Mouse (Mus musculus) ovary, adult 18-20 months (tissue): Measurements from ENCODE around the gene Clstn3.
"Not testable (repeated sequence)": the region's sequence is repeated elsewhere in the genome, so short reads cannot be mapped to it uniquely, and the experiment has no call there.

Experiments used
- DNase-seq: peaks from one replicate; pipeline ENCODE4 v3.0.0; 2022; ENCODE audit warnings: low spot score, mixed read lengths

Gene Clstn3

GRCm38 (mm10) chr6:124448186-124448852 lies 16.3 kb downstream of the Clstn3 start:
- no peak for DNase-seq

- DNase-seq, result no peak
Measured at GRCm38 (mm10) chr6:124447356-124447755, 17.2 kb downstream of the Clstn3 start.

GRCm38 (mm10) chr6:124446459-124446858 lies 18.1 kb downstream of the Clstn3 start:
- DNase-seq, result no peak

- no peak for DNase-seq
Measured at GRCm38 (mm10) chr6:124446024-124446423, 18.6 kb downstream of the Clstn3 start.

DNA sequence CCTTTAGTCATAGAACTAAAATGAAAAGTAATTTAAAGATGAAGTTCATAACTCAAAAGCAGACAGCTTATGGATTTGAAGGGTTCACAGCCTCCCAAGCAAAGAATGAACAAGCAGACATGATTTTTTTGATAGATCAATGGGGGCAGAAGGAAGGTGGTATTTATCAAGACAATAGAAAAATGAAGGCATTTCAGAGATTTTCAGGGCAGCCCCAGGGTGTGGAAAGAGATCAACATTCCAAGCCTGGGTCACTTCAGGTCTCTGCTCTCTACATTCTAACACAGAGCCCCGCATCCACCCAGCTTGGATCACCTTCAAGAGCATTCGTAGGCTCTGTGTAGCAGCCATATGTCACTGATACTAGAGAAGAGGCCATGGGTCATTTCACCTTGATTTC lies 21.3 kb downstream of the Clstn3 start:
- DNase-seq, result no peak

DNA sequence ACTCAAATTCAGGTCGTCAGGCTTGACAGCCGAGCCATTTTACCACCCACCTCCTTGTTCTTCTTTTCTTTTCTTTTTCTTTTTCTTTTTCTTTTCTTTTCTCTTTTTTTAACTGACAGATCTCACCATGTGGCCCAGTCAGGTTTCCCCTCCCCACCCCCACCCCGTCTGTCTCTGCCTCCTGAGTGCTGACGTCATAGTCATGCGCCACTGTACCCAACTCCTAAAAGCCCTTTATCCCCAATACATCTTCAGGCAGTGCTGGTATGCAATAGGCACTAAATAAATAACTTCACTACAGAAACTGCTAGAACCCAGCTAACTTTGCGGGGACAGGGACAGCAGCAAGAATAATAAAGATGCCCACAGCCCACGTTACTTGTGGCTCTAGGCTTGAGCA lies 28.3 kb downstream of the Clstn3 start:
- no peak for DNase-seq

- DNase-seq, result no peak
Measured at GRCm38 (mm10) chr6:124435173-124435572, 29.4 kb downstream of the Clstn3 start.

DNA sequence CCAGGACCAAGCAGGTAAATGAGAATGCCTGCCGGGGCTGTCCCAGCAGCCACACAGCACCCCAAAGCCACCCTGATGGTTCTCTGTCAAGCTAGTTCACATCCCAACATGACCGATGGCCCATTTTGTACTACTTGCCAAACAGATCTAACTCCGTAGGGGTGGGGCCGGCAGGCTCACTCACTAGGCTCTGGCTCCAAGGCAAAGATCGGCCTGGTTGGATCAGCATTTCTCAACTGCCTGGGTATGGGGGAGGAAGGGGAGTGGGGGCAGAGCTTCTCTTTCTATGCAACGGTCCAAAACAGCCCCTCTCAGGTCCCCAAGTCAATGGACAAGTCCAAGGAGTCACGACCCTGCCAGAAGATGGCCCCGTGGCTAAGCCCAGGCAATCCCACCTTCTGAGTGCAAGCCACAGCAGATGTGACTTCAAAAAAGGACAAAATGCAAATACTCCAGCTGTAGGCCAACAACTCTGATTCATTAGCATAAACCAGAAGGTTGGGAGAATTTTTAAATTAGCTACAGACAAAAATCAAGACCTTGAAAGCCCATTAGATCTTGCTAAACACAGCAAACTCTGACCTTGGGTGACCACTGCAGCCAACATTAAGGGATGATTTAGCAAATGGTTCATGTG lies 30.8 kb downstream of the Clstn3 start:
- DNase-seq, result no peak

- no peak for DNase-seq
Measured at GRCm38 (mm10) chr6:124430784-124431495, 33.7 kb downstream of the Clstn3 start.

DNA sequence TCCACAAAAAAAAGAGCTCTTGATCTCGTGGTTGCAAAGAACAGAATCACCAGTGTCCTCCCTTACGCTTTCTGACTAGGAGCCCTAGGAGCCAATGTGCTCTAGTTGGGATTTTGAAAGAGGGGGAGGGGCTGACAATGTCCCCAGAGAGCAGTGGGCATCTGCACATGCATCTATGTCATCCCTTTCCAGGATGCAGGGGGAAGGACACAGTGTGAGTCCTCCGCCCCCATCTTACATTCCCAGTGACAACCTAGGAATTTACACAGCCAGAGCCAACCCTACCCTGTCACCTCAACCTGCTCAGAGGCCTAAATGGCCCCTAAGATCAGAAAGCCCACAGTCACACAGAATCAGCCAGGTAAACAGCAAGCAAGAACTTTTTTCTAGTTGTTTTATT lies 34.2 kb downstream of the Clstn3 start:
- DNase-seq, result no peak

- no peak for DNase-seq
Measured at GRCm38 (mm10) chr6:124427791-124428576, 36.6 kb downstream of the Clstn3 start.

DNA sequence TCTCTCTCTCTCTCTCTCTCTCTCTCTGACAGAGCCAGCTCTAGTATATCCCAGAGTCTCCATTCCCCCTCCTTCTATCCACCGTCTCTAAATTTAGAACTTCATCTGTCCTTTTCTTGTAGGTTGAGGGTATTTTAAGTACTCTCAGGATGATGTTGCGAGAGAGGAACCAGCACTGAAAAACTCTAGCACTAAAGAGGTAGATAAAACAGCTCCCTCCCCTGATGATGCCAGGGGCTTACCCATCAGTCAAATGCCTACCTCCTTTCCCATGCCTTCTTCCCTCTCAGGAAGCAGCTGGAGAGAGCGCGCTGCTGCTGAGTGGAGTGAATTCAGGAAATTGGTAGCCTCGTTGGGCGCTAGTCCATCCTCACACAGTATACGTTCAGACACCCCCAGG lies 37.3 kb downstream of the Clstn3 start:
- no peak for DNase-seq

GRCm38 (mm10) chr6:124426604-124427003 lies 38.0 kb downstream of the Clstn3 start:
- no peak for DNase-seq

GRCm38 (mm10) chr6:124425523-124425922 lies 39.1 kb downstream of the Clstn3 start:
- DNase-seq, result no peak

DNA sequence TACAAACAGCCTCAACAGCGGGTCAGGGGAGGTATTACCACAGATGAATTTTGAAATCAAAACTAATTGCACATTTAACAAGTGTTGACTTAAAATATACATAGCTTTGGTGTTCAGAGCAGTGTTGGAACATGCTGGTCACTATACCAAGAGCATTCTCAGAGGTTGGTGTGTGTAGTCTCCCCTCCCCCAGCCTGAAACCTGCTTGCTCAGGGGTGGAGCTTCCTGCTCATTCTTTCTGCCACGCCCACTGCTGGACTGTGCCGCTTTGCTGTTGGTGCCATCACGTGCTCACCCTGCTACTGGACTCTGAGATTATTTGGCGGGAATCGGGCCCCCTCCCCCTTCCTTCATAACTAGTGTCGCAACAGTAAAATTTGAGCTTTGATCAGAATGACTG lies 39.6 kb downstream of the Clstn3 start:
- DNase-seq, result not testable (repeated sequence)

GRCm38 (mm10) chr6:124424068-124424498 lies 40.5 kb downstream of the Clstn3 start:
- no peak for DNase-seq

- no peak for DNase-seq
Measured at GRCm38 (mm10) chr6:124418686-124419085, 45.9 kb downstream of the Clstn3 start.

DNA sequence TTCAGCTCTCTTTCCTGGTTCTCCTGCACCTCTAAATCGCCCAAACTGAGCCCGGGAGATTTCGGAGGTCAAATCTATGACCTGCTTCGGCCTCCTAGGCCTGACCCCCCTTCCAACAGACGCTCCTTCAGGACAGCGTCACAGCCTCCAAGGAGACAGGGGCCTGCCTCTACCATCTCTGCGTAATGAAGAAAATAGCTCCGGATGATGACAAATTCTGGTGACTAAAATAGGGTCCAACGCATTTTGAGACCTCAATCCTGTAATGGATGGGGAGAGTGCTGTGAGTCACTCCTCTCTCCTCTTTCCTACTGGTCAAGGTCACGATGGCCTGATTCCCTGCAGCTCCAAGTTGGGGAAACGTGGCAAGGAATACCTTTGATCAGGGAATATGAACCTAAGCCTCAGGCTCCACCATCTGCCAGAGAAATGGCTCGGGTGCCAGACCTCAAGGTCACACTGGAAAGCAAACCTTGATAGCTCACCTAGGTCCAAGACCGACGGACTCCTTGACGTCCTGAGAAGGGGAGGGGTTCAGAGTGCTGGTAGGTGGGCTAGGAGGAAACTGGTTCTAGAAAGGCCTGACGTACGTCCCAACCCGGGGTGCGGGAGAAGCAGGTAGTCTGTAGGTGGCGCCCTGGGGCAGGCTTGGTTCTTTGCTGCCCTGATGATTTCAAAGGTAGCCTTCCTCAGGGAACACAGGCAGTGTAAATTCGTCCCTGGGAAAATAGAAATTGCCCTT lies 49.1 kb downstream of the Clstn3 start:
- peak; percentile 47 for DNase-seq

DNA sequence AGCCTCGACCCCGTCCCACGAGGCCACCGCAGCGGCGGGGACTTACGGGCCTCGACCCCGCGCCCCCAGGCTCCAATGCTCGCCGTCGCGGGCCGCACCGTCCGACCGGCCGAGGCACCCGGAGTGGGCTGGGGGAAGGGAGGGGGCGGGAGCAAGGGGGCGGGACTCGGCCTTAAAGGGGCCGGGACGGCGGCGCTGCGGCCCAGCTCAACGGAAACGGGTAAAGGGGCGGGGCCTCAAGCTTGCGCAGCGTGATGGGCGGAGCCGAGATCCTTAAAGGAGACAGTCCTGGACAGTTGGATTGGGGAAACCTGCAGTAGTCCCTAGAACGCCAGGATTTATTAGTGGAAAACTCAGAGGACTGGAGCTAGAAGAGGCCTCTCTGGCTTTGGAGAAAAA lies 49.7 kb downstream of the Clstn3 start, which contains the start of gene Pex5:
Gene Pex5, minus strand, starts transcription at position 141 of the 399 bp plus-strand sequence.
- peak; percentile 92 for DNase-seq

DNA sequence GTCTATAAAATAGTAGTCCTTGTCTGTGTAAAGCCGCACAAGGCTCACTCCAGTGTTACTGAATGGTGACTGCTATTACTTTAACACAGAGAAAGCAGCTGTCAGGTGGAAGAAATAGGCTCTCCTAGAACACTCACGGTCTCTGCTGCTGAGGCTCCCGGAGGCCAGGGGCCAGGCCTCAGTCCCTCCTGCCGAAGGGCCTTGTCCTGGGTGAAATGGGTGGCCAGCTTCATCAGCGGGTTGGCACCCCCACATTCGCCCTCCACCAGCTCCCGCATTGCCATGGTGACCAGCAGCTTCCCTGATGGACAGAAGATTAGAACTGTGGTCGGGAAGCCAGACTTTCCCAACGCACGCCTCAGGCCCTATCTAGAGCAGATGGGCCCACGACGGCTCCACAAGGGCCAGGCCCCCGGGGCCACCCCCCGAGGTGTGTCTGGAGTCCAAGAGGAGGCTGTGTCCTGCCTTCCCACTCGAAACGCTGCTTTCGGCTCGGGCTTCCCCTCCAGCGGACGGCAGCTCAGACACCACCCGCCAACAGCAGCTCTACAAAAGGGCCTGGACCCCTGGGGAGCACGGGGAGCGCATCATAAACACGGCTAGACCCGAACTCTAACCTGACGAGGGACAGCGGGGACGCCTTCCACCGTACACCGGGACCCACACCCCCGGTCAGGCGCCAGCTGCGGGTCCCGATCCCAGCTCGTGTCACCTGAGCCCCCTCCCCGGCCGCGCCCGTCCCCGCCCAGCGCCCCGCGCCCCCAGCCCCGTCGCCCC lies 50.3 kb downstream of the Clstn3 start:
- peak; percentile 31 for DNase-seq

GRCm38 (mm10) chr6:124413770-124414149 lies 50.8 kb downstream of the Clstn3 start:
- DNase-seq, result no peak
